Mouse (Mus musculus) liver, embryonic 14.5 days (tissue): ENCODE measurements around the gene Psmd9.

Experiments
- CTCF ChIP-seq: IDR thresholded peaks from 2 replicates; pipeline ENCODE4 v1.5.1; 2016; ENCODE audit warnings: antibody characterized with exemption, low read depth, control low read depth
- EP300 ChIP-seq: IDR thresholded peaks from 2 replicates; pipeline ENCODE4 v1.6.1; 2016; ENCODE audit warnings: antibody characterized with exemption, low read depth

DNA sequence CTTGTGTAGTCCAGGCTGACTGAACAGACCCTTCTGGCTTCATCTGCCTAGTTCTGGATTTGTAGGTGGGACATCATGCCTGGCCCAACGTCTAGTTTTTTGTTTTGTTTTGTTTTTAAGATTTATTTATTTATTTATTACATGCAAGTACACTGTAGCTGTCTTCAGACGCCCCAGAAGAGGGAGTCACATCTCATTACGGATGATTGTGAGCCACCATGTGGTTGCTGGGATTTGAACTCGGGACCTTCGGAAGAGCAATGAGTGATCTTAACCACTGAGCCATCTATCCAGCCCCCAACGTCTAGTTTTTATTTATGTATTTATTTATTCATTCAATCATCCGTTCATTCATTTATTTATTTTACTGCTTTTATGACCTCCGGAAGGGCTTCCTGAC lies 82.2 kb downstream of the Psmd9 start:
- TF ChIP-seq CTCF (no peak), EP300 (no peak)
